In the genomic region with DNA sequence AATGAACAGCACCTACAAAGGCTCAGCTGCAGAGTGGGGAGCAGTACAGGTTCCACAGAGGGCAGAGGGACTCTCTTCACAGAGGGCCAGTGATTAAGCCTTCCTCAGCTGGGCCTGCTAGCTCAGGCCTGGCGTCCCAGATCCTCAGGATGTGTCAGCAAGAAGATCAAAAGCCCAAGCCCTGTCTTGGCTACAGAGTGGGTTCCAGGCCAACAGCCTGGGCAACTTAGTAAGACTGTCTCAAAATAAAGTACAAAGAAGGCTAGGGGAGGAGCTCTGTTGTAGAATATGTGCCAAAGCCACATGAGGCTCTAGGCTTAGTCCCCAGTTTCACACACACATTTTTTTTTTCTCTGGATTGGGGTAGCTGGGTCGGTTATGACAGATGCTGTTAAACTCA, we compare ENCODE assay signal across 13 mouse cellular contexts. TPM values are rescaled to one million over a fixed set of nuclear protein-coding genes. Genes with fewer than 3 reads are reported as not detected.
DNase-seq lines count a peak whose midpoint lies in the region; TF ChIP-seq lines count a peak whose summit lies in the region.
"Had no signal": no experiment of that assay in that cellular context is flagged by ENCODE, and none has a peak within 500 bp of the region (broad histone marks: within the 10 kb centered on the region; RNA-seq: fewer than 3 reads in every experiment).

No protein-coding gene starts in this region.

- peak overlapping the region; percentile 88 for H3K27ac ChIP-seq in gastrocnemius, adult 2 months
- peak overlapping the region; percentile 2; the same call in 1 of the 2 replicates for H3K27ac ChIP-seq in embryonic fibroblast, embryonic 13.5 days (ENCODE audit: insufficient read depth, low read length)
- H3K27ac ChIP-seq: forebrain, embryonic 13.5 days; liver, embryonic 14.5 days had no signal

- no peak for TF ChIP-seq POLR2A in lung, adult 2 months (IDR thresholded peaks at IDR 0.05; ENCODE audit: borderline replicate concordance, extremely low read depth, low read depth, low read length)
- TF ChIP-seq POLR2A in embryonic fibroblast, embryonic 13.5 days (IDR thresholded peaks at IDR 0.05; ENCODE audit: low read depth, low read length), result no peak

- intact Hi-C loops in gastrocnemius, adult 2 months (cut with DNase I), result no loop called here
- intact Hi-C loops in gastrocnemius, postnatal 14 days (cut with DNase I; ENCODE audit: low total_unique reads), result loop anchor here (5.0 kb wide), 1 partner anchor 292 kb away; no protein-coding TSS in a partner anchor

- DNase-seq in gastrocnemius, adult 2 months, result peak; percentile 71
- no peak for DNase-seq in gastrocnemius, postnatal 14 days
- DNase-seq in lung, postnatal 10 days, result peak; percentile 47
- no peak for DNase-seq in lung, adult 2 months
- DNase-seq in 3T3-L1 (ENCODE audit: low read depth, low spot score), result peak; percentile 58
- DNase-seq in right cerebral cortex, postnatal 36 days (ENCODE audit: low spot score in 2 of 2), result no peak
- DNase-seq: B cell, adult 2 months; cerebellum, adult 8-10 months; heart, postnatal 4 days; right cerebral cortex, postnatal 25 days had no signal

- WGBS in lung, adult 2 months, result 64% methylated on average over 2 of the region's 2 CpGs

- no peak overlapping the region for H3K4me3 ChIP-seq in gastrocnemius, adult 2 months
- no peak overlapping the region for H3K4me3 ChIP-seq in lung, adult 2 months (replicated peaks; ENCODE audit: extremely low read depth, low read depth, low read length)
- no peak overlapping the region for H3K4me3 ChIP-seq in embryonic fibroblast, embryonic 13.5 days (ENCODE audit: insufficient read depth, low read length)
- H3K4me3 ChIP-seq: forebrain, embryonic 13.5 days had no signal

- H3K4me1 ChIP-seq in lung, adult 2 months (ENCODE audit: control insufficient read depth, insufficient read depth, low read length), result no peaks in the 10 kb centered on the region
- no peaks in the 10 kb centered on the region for H3K4me1 ChIP-seq in embryonic fibroblast, embryonic 13.5 days (ENCODE audit: control insufficient read depth, insufficient read depth, low read length)
- H3K4me1 ChIP-seq: forebrain, embryonic 13.5 days had no signal

- TF ChIP-seq CTCF in gastrocnemius, adult 2 months (IDR thresholded peaks at IDR 0.05), result no peak
- no peak for TF ChIP-seq CTCF in lung, adult 2 months (IDR thresholded peaks at IDR 0.05; ENCODE audit: insufficient read depth, low read length)
- TF ChIP-seq CTCF in embryonic fibroblast, embryonic 13.5 days (IDR thresholded peaks at IDR 0.05; ENCODE audit: borderline replicate concordance, insufficient read depth, low read length), result no peak

RNA-seq across cellular contexts. Expression of a gene that starts 29.8 kb away (rescaled TPM):
- total RNA-seq in gastrocnemius, adult 2 months (2021), result 10 to 100 TPM; 60.6 to 72.7 TPM
- total RNA-seq in gastrocnemius, postnatal 14 days (2021), result 10 to 100 TPM; 26.2 to 28.4 TPM
- polyA plus RNA-seq in lung, adult 2 months (2012; rRNA removed), result 12.7 and 18.3 TPM in 2 replicates
- 16.1 and 23.0 TPM in 2 replicates for polyA plus RNA-seq in embryonic fibroblast, embryonic 13.5 days (2011; ENCODE audit: insufficient read length, low read depth, missing spikeins)

RNA-seq across cellular contexts. Expression of a gene that starts 32.1 kb away (rescaled TPM):
- total RNA-seq in gastrocnemius, adult 2 months (2021), result 10 to 100 TPM; 43.7 to 43.9 TPM
- 10 to 100 TPM; 25.9 to 26.0 TPM for total RNA-seq in gastrocnemius, postnatal 14 days (2021)
- polyA plus RNA-seq in lung, adult 2 months (2012; rRNA removed), result 56.1 and 59.5 TPM in 2 replicates
- polyA plus RNA-seq in embryonic fibroblast, embryonic 13.5 days (2011; ENCODE audit: insufficient read length, low read depth, missing spikeins), result 13.3 and 17.1 TPM in 2 replicates

Comparison
In these comparisons a context has a peak if more than half of its experiments do, and no peak if none do; other contexts are left out.
1. DNase-seq: peak in gastrocnemius, adult 2 months (single experiment), lung, postnatal 10 days (single experiment) and 3T3-L1 (single experiment); none in gastrocnemius, postnatal 14 days (single experiment), lung, adult 2 months (single experiment) and right cerebral cortex, postnatal 36 days (0 of 2).